21 mouse cellular contexts compared by ENCODE assay signal in genomic region chr3:16939533-16939932, GRCm38 (mm10).
DNase-seq lines count a peak whose midpoint lies in the region; ATAC-seq lines count a peak whose summit lies in the region.
"Had no signal": no experiment of that assay in that cellular context is flagged by ENCODE, and none has a peak within 500 bp of the region (broad histone marks: within the 10 kb centered on the region; RNA-seq: fewer than 3 reads in every experiment).

No protein-coding gene starts in this region.

- H3K36me3 ChIP-seq in midbrain, embryonic 11.5 days (ENCODE audit: control insufficient read depth, insufficient read depth, low read length): no peaks in the 10 kb centered on the region
- no peaks in the 10 kb centered on the region for H3K36me3 ChIP-seq in midbrain, embryonic 10.5 days
- H3K36me3 ChIP-seq in hindbrain, embryonic 12.5 days: no peaks in the 10 kb centered on the region
- no peaks in the 10 kb centered on the region for H3K36me3 ChIP-seq in midbrain, embryonic 13.5 days
- H3K36me3 ChIP-seq in neural tube, embryonic 15.5 days: no peaks in the 10 kb centered on the region
- H3K36me3 ChIP-seq: embryonic facial prominence, embryonic 15.5 days; limb, embryonic 12.5 days had no signal

- no peaks in the 10 kb centered on the region for H3K27me3 ChIP-seq in midbrain, embryonic 11.5 days (ENCODE audit: control insufficient read depth, insufficient read depth, low read length)
- no peaks in the 10 kb centered on the region for H3K27me3 ChIP-seq in midbrain, embryonic 10.5 days (ENCODE audit: low read depth, poor library complexity, severe bottlenecking)
- H3K27me3 ChIP-seq in hindbrain, embryonic 12.5 days: no peaks in the 10 kb centered on the region
- H3K27me3 ChIP-seq in midbrain, embryonic 13.5 days: no peaks in the 10 kb centered on the region
- H3K27me3 ChIP-seq in neural tube, embryonic 15.5 days (replicated peaks): no peaks in the 10 kb centered on the region
- H3K27me3 ChIP-seq: embryonic facial prominence, embryonic 15.5 days; limb, embryonic 12.5 days had no signal

- H3K27ac ChIP-seq in midbrain, embryonic 11.5 days (ENCODE audit: low read depth, low read length): no peak overlapping the region; the same call in 1 of the 2 replicates
- no peak overlapping the region for H3K27ac ChIP-seq in midbrain, embryonic 10.5 days (replicated peaks)
- H3K27ac ChIP-seq in hindbrain, embryonic 12.5 days: peak overlapping the region; percentile 89
- H3K27ac ChIP-seq in midbrain, embryonic 13.5 days: peak overlapping the region; percentile 94
- H3K27ac ChIP-seq in neural tube, embryonic 15.5 days (replicated peaks): peak overlapping the region; percentile 89
- H3K27ac ChIP-seq: embryonic facial prominence, embryonic 15.5 days; limb, embryonic 12.5 days; liver, embryonic 14.5 days had no signal

- no peak overlapping the region for H3K4me2 ChIP-seq in midbrain, embryonic 11.5 days
- H3K4me2 ChIP-seq in hindbrain, embryonic 12.5 days (replicated peaks): no peak overlapping the region
- no peak overlapping the region for H3K4me2 ChIP-seq in midbrain, embryonic 13.5 days (replicated peaks)
- H3K4me2 ChIP-seq in neural tube, embryonic 15.5 days: no peak overlapping the region
- H3K4me2 ChIP-seq: embryonic facial prominence, embryonic 15.5 days; limb, embryonic 12.5 days had no signal

- peaks cover 12% of the 10 kb centered on the region for H3K4me1 ChIP-seq in midbrain, embryonic 11.5 days (ENCODE audit: control insufficient read depth, insufficient read depth, low read length)
- peaks cover 29% of the 10 kb centered on the region for H3K4me1 ChIP-seq in midbrain, embryonic 10.5 days
- H3K4me1 ChIP-seq in hindbrain, embryonic 12.5 days: peaks cover 3% of the 10 kb centered on the region; the same call in 1 of the 2 replicates
- H3K4me1 ChIP-seq in midbrain, embryonic 13.5 days (replicated peaks): peaks cover 34% of the 10 kb centered on the region
- H3K4me1 ChIP-seq in neural tube, embryonic 15.5 days: peaks cover 8% of the 10 kb centered on the region
- H3K4me1 ChIP-seq: embryonic facial prominence, embryonic 15.5 days; limb, embryonic 12.5 days had no signal

- peak; percentile 38 for ATAC-seq in midbrain, embryonic 11.5 days (ENCODE audit: low FRiP score)
- peak; percentile 65 for ATAC-seq in hindbrain, embryonic 12.5 days (ENCODE audit: low FRiP score)
- ATAC-seq in midbrain, embryonic 13.5 days: peak; percentile 32; the same call in 1 of the 2 replicates
- peak; percentile 69 for ATAC-seq in neural tube, embryonic 15.5 days (ENCODE audit: low FRiP score)

- H3K4me3 ChIP-seq in midbrain, embryonic 11.5 days (ENCODE audit: low read depth, low read length): no peak overlapping the region
- H3K4me3 ChIP-seq in midbrain, embryonic 10.5 days: no peak overlapping the region
- H3K4me3 ChIP-seq in hindbrain, embryonic 12.5 days: no peak overlapping the region
- H3K4me3 ChIP-seq in midbrain, embryonic 13.5 days (replicated peaks): no peak overlapping the region
- no peak overlapping the region for H3K4me3 ChIP-seq in neural tube, embryonic 15.5 days (replicated peaks)
- H3K4me3 ChIP-seq: embryonic facial prominence, embryonic 15.5 days; limb, embryonic 12.5 days; myocyte had no signal

- no peaks in the 10 kb centered on the region for H3K9me3 ChIP-seq in midbrain, embryonic 11.5 days (ENCODE audit: control insufficient read depth, low read length)
- no peaks in the 10 kb centered on the region for H3K9me3 ChIP-seq in midbrain, embryonic 10.5 days (replicated peaks)
- no peaks in the 10 kb centered on the region for H3K9me3 ChIP-seq in hindbrain, embryonic 12.5 days (replicated peaks)
- H3K9me3 ChIP-seq in midbrain, embryonic 13.5 days: no peaks in the 10 kb centered on the region
- no peaks in the 10 kb centered on the region for H3K9me3 ChIP-seq in neural tube, embryonic 15.5 days (replicated peaks)
- H3K9me3 ChIP-seq: embryonic facial prominence, embryonic 15.5 days; limb, embryonic 12.5 days had no signal

- WGBS in midbrain, embryonic 11.5 days: 68% methylated on average over 6 of the region's 6 CpGs
- WGBS in midbrain, embryonic 10.5 days: 85% methylated on average over 6 of the region's 6 CpGs
- 48% methylated on average over 6 of the region's 6 CpGs for WGBS in hindbrain, embryonic 12.5 days
- WGBS in midbrain, embryonic 13.5 days: 25% methylated on average over 6 of the region's 6 CpGs
- WGBS in neural tube, embryonic 15.5 days: 23% methylated on average over 6 of the region's 6 CpGs

- no peak for DNase-seq in midbrain, embryonic 11.5 days (ENCODE audit: low spot score, missing footprints)
- DNase-seq in midbrain, embryonic 10.5 days (ENCODE audit: low spot score): no peak
- DNase-seq in embryo, embryonic 9.5 days (ENCODE audit: extremely low spot score): no peak
- DNase-seq in spleen, postnatal 14 days (ENCODE audit: low spot score in 2 of 2): no peak
- no peak for DNase-seq in layer of hippocampus, postnatal 14 days (ENCODE audit: low spot score in 2 of 2)
- DNase-seq: adrenal gland, postnatal 36 days; B cell, adult 2 months; cerebellum, adult 9-11 months; heart, adult 18-20 months; kidney, adult 2 months; kidney, postnatal 4 days; layer of hippocampus, postnatal 36 days; right cerebral cortex, postnatal 14 days; thymus, postnatal 14 days had no signal

- no peak overlapping the region for H3K9ac ChIP-seq in midbrain, embryonic 11.5 days (ENCODE audit: low read length)
- H3K9ac ChIP-seq in hindbrain, embryonic 12.5 days: no peak overlapping the region
- H3K9ac ChIP-seq in midbrain, embryonic 13.5 days (replicated peaks): no peak overlapping the region
- H3K9ac ChIP-seq in neural tube, embryonic 15.5 days (replicated peaks): no peak overlapping the region
- H3K9ac ChIP-seq: embryonic facial prominence, embryonic 15.5 days; limb, embryonic 12.5 days; liver, embryonic 14.5 days had no signal

Comparison
In these comparisons a context has a peak if more than half of its experiments do, and no peak if none do; other contexts are left out.
1. H3K27ac ChIP-seq: peak in hindbrain, embryonic 12.5 days (single experiment), midbrain, embryonic 13.5 days (single experiment) and neural tube, embryonic 15.5 days (single experiment); none in midbrain, embryonic 11.5 days (single experiment) and midbrain, embryonic 10.5 days (single experiment).
2. Peak in every context shown above with its lines, with median percentiles within 50 percentile points of each other: ATAC-seq.